Mouse (Mus musculus) layer of hippocampus, postnatal 10 days (tissue): ENCODE measurements at regions not wholly inside any gene's neighbourhood (a gene's known extent, or its start where the extent isn't known, plus 50 kb on each side); places are given as distances from the start of the nearest gene placed in this dataset.
A peak's percentile ranks its signal among the peaks of the same experiment; 100 is the strongest.

ENCODE experiments used
- DNase-seq, 2 experiments: peaks; one replicate each; pipeline ENCODE4 v3.0.0; 2021; ENCODE audit warnings: low spot score in 2 of 2

DNA sequence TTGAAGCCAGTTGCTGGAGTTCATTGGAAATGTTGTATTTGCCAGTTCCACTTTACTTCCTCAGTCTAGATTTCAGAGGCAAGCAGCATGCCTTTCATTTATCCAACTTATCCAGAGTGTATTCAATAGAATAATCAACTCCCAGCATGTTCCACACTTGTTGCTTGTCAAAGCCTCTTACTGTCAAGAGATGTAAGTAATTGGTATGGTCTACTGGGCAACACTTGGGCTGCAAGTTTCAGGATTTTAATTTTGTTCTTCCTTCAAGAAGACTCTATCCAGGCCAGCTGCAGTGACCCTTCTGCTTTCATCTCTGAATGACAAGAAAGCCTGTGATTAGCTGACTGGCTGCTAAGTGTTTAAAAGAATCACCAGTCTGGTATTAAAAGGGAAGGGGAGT lies 3131.6 kb upstream of the Lrrc6 start:
- DNase-seq: no peak

GRCm38 (mm10) chr15:69617998-69618397 lies 3117.3 kb upstream of the Lrrc6 start:
- DNase-seq: no peak

GRCm38 (mm10) chr15:69614048-69614447 lies 3113.3 kb upstream of the Lrrc6 start:
- DNase-seq: no peak

- no peak for DNase-seq
Measured at GRCm38 (mm10) chr15:69591219-69592006, 3090.7 kb upstream of the Lrrc6 start.

- no peak for DNase-seq
Measured at GRCm38 (mm10) chr15:69588084-69588483, 3087.4 kb upstream of the Lrrc6 start.

GRCm38 (mm10) chr15:69576742-69577141 lies 3076.0 kb upstream of the Lrrc6 start:
- DNase-seq: no peak

- DNase-seq: peak; percentile 6 to 17
Measured at GRCm38 (mm10) chr15:69575611-69576153, 3075.0 kb upstream of the Lrrc6 start.

DNA sequence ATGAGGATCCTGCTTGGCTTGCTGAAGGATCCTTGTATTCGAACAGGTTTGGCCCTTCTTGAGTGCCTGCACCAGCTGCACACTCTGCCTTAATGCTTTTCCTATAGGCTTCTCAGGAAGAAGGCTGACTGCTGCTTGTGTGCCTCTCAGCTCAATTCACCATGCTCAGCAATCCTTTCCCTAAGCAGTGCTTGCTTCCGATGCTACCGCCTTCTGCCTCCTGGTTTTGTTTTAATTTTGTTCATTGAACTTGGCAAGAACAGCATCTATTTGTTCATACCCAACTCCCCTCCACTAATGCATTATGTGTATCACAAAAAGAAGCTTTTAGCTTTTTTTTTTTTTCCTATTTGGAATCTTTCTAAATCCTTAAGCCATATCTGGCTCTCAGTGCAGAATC lies 3053.5 kb upstream of the Lrrc6 start:
- peak; percentile 6 to 20 for DNase-seq

- DNase-seq: no peak
Measured at GRCm38 (mm10) chr15:69552062-69552628, 3051.4 kb upstream of the Lrrc6 start.

- DNase-seq: no peak
Measured at GRCm38 (mm10) chr15:69551012-69551411, 3050.3 kb upstream of the Lrrc6 start.

GRCm38 (mm10) chr15:69526441-69527094 lies 3025.9 kb upstream of the Lrrc6 start:
- DNase-seq: no peak

DNA sequence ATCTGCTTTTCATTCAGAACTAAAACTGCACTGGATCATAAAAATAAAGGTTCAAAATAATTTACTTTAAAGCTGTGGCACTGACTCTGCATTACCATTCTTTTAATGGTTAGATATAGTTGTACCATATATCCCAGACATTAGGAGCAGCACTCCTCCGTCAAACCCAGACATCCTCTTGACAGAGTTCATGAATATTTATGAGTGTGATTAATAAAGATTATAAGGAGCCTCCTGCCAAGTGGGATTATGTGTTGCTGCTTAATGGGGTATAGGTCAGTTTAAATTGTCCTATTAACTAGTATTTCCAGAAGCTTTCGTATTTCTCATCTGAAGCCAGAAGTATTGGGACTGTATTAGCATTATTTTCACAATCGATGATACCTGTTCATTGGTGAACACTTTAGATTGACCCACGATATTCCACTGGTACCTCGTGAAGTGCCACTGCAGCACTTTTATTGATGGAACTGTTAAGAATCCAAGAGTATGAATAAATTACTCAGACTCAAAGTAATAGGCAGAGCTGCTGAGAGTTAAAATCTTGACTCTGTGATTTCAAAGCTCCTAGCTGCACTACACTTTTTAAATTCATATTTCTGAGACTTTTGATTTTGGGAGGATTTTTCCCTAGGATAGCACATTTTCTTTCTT lies 2983.8 kb upstream of the Lrrc6 start:
- no peak for DNase-seq

- no peak for DNase-seq
Measured at GRCm38 (mm10) chr15:69483096-69483495, 2982.4 kb upstream of the Lrrc6 start.

- no peak for DNase-seq
Measured at GRCm38 (mm10) chr15:69481087-69481486, 2980.4 kb upstream of the Lrrc6 start.

DNA sequence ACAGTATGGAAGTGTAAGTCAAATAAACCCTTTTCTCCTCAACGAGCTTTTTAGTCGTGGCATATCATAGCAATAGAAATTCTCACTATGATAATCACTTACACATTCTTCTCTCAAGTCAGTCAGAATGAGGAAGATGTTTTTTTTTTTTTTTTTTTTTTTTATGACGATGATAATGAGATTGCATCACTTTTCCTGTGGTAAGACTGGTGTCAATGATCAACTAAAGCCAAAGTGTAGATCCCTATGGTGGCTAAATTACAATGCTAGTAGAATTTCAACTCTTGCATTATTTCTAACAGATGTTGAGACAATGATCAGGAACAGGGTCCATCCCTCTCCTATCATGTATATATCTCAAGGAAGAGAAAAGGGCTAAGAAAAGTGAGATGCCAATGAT lies 2976.3 kb upstream of the Lrrc6 start:
- DNase-seq: no peak

DNA sequence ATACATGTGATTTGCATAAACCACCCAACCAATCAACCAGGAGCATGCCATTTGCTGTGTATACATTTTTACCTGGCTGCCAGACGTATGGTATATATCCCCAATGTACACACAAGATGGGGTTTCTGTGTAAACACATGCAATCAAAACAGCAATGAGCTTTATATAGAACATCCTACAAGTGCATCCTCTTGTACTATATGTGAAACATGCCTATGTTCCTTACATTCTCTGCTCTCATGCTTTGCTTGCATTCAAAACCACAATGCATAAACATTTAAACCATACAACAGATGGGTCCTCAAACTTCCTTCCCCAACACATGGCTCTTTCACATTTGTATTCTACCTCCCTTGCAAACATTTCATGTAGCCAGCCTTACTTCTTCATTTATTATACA lies 2968.9 kb upstream of the Lrrc6 start:
- DNase-seq: no peak

- no peak for DNase-seq
Measured at GRCm38 (mm10) chr15:69460581-69461194, 2960.0 kb upstream of the Lrrc6 start.

GRCm38 (mm10) chr15:69457473-69457872 lies 2956.8 kb upstream of the Lrrc6 start:
- DNase-seq: no peak

DNA sequence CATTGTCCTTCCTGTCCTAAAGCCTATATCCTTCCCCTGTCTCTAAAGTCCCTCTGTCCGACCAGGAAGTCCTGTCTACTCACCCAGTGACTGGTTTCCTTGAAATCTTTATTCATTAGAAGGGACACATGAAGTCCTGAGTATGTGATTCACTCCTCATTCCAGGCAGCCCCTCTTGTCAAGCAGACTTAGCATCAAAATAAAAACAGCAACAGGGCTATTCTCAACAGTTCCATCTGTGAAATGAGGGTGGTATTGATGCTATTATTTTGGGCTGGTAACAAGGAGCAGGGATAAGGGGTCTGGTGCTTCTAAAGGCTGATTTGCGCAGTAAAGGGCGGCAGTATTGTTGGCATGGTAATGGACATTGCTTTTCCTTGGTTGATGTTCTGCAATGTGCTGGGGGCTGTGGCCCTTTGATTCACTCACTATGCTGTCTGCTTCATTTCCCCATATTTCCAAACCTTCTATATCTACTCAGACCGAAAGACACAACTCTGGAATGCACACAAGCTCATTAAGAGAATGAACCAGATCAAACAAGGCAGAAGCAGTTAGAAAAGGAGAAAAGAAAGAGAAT lies 2955.6 kb upstream of the Lrrc6 start:
- no peak for DNase-seq

DNA sequence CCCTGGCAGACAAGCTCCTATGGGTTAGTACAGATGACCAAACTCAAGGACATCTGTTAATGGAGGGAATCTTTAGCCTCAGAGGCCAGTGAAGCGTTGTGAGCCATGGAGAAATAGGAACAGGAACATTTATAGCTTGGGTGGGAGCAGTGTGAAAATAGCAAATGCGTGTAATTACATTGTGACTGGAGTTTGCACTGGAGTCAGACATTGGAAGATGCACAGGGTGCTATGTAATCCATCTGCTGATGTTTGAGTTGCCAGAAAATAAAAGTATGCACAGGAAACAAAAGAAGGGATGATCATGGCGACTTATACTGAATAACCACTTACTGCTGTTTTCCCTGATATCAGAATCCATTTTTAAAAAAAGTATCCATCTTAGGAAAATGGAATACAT lies 2940.3 kb upstream of the Lrrc6 start:
- DNase-seq: no peak

- DNase-seq: peak; percentile 14 to 29
Measured at GRCm38 (mm10) chr15:69413531-69414011, 2912.9 kb upstream of the Lrrc6 start.
